Mouse (Mus musculus): ENCODE measurements at regions not wholly inside any gene's neighbourhood (a gene's known extent, or its start where the extent isn't known, plus 50 kb on each side); places are given as distances from the start of the nearest gene placed in this dataset.

GRCm38 (mm10) chr13:112130220-112130619 is 158.0 kb upstream of the Ankrd55 start:
- Histone ChIP-seq H3K9ac (ENCODE audit: insufficient read depth, low read depth, low read length, poor library complexity, severe bottlenecking) (no peak overlapping the region), H3K36me3 (ENCODE audit: control insufficient read depth, insufficient read depth, low read length, poor library complexity, severe bottlenecking) (no peaks in the 10 kb centered on the region), H3K4me3 (ENCODE audit: insufficient read depth in 1 of 2, low read depth in 1 of 2, low read length in 2 of 2, poor library complexity in 1 of 2, severe bottlenecking in 1 of 2) (no peak overlapping the region), H3K4me1 (ENCODE audit: control insufficient read depth in 2 of 2, insufficient read depth in 2 of 2, low read length in 2 of 2, poor library complexity in 1 of 2) (no peaks in the 10 kb centered on the region), H3K27ac (ENCODE audit: insufficient read depth, low read depth, low read length, poor library complexity, severe bottlenecking) (no peak overlapping the region), H3K9me3 (ENCODE audit: control insufficient read depth, insufficient read depth, low read depth, low read length) (no peaks in the 10 kb centered on the region)
- no peak for DNase-seq (ENCODE audit: low read depth, low spot score)
- TF ChIP-seq HCFC1 (IDR thresholded peaks at IDR 0.05; ENCODE audit: borderline replicate concordance, insufficient read depth, low read length) (no peak), MAFK (IDR thresholded peaks at IDR 0.05; ENCODE audit: insufficient read depth, low read depth, low read length) (no peak), ZC3H11A (IDR thresholded peaks at IDR 0.05; ENCODE audit: borderline replicate concordance, low read depth, low read length) (no peak), ZNF384 (IDR thresholded peaks at IDR 0.05; ENCODE audit: low read depth, low read length) (no peak), CHD2 (IDR thresholded peaks at IDR 0.05; ENCODE audit: low read depth, low read length) (no peak)
- in situ Hi-C loops (cut with MboI; ENCODE audit: low sequenced_read_pairs in 2 of 2, unreplicated experiment in 2 of 2), result no loop called here

- in situ Hi-C loops (cut with MboI; ENCODE audit: low sequenced_read_pairs in 2 of 2, unreplicated experiment in 2 of 2), result no loop called here
- Histone ChIP-seq H3K9me3 (ENCODE audit: control insufficient read depth, insufficient read depth, low read depth, low read length) (no peaks in the 10 kb centered on the region), H3K27ac (ENCODE audit: insufficient read depth, low read depth, low read length, poor library complexity, severe bottlenecking) (no peak overlapping the region), H3K9ac (ENCODE audit: insufficient read depth, low read depth, low read length, poor library complexity, severe bottlenecking) (no peak overlapping the region), H3K4me1 (ENCODE audit: control insufficient read depth in 2 of 2, insufficient read depth in 2 of 2, low read length in 2 of 2, poor library complexity in 1 of 2) (no peaks in the 10 kb centered on the region), H3K4me3 (ENCODE audit: insufficient read depth in 1 of 2, low read depth in 1 of 2, low read length in 2 of 2, poor library complexity in 1 of 2, severe bottlenecking in 1 of 2) (no peak overlapping the region), H3K36me3 (ENCODE audit: control insufficient read depth, insufficient read depth, low read length, poor library complexity, severe bottlenecking) (no peaks in the 10 kb centered on the region)
- DNase-seq (ENCODE audit: low read depth, low spot score), result no peak
- TF ChIP-seq CHD2 (IDR thresholded peaks at IDR 0.05; ENCODE audit: low read depth, low read length), result no peak
- no peak for TF ChIP-seq ZC3H11A (IDR thresholded peaks at IDR 0.05; ENCODE audit: borderline replicate concordance, low read depth, low read length)
- TF ChIP-seq MAFK (IDR thresholded peaks at IDR 0.05; ENCODE audit: insufficient read depth, low read depth, low read length), result no peak
- TF ChIP-seq ZNF384 (IDR thresholded peaks at IDR 0.05; ENCODE audit: low read depth, low read length), result no peak
- TF ChIP-seq HCFC1 (IDR thresholded peaks at IDR 0.05; ENCODE audit: borderline replicate concordance, insufficient read depth, low read length), result no peak
Observed at GRCm38 (mm10) chr13:112130774-112131173, 157.5 kb upstream of the Ankrd55 start.

- Histone ChIP-seq H3K27ac (ENCODE audit: insufficient read depth, low read depth, low read length, poor library complexity, severe bottlenecking) (no peak overlapping the region; the same call in 1 of the 2 replicates), H3K36me3 (ENCODE audit: control insufficient read depth, insufficient read depth, low read length, poor library complexity, severe bottlenecking) (no peaks in the 10 kb centered on the region), H3K4me1 (ENCODE audit: control insufficient read depth in 2 of 2, insufficient read depth in 2 of 2, low read length in 2 of 2, poor library complexity in 1 of 2) (no peaks in the 10 kb centered on the region), H3K9me3 (ENCODE audit: control insufficient read depth, insufficient read depth, low read depth, low read length) (no peaks in the 10 kb centered on the region), H3K9ac (ENCODE audit: insufficient read depth, low read depth, low read length, poor library complexity, severe bottlenecking) (no peak overlapping the region), H3K4me3 (ENCODE audit: insufficient read depth in 1 of 2, low read depth in 1 of 2, low read length in 2 of 2, poor library complexity in 1 of 2, severe bottlenecking in 1 of 2) (no peak overlapping the region)
- TF ChIP-seq CHD2 (IDR thresholded peaks at IDR 0.05; ENCODE audit: low read depth, low read length) (no peak), HCFC1 (IDR thresholded peaks at IDR 0.05; ENCODE audit: borderline replicate concordance, insufficient read depth, low read length) (no peak), MAFK (IDR thresholded peaks at IDR 0.05; ENCODE audit: insufficient read depth, low read depth, low read length) (no peak)
- in situ Hi-C loops (cut with MboI; ENCODE audit: low sequenced_read_pairs in 2 of 2, unreplicated experiment in 2 of 2), result no loop called here
- no peak for DNase-seq (ENCODE audit: low read depth, low spot score)
Observed at GRCm38 (mm10) chr13:112131191-112131590, 157.1 kb upstream of the Ankrd55 start.

- Histone ChIP-seq H3K9ac (ENCODE audit: insufficient read depth, low read depth, low read length, poor library complexity, severe bottlenecking) (no peak overlapping the region), H3K4me3 (ENCODE audit: insufficient read depth in 1 of 2, low read depth in 1 of 2, low read length in 2 of 2, poor library complexity in 1 of 2, severe bottlenecking in 1 of 2) (no peak overlapping the region), H3K36me3 (ENCODE audit: control insufficient read depth, insufficient read depth, low read length, poor library complexity, severe bottlenecking) (no peaks in the 10 kb centered on the region), H3K27ac (ENCODE audit: insufficient read depth, low read depth, low read length, poor library complexity, severe bottlenecking) (no peak overlapping the region), H3K9me3 (ENCODE audit: control insufficient read depth, insufficient read depth, low read depth, low read length) (no peaks in the 10 kb centered on the region), H3K4me1 (ENCODE audit: control insufficient read depth in 2 of 2, insufficient read depth in 2 of 2, low read length in 2 of 2, poor library complexity in 1 of 2) (no peaks in the 10 kb centered on the region)
- no peak for TF ChIP-seq ZNF384 (IDR thresholded peaks at IDR 0.05; ENCODE audit: low read depth, low read length)
- TF ChIP-seq ZC3H11A (IDR thresholded peaks at IDR 0.05; ENCODE audit: borderline replicate concordance, low read depth, low read length), result no peak
- no peak for TF ChIP-seq CHD2 (IDR thresholded peaks at IDR 0.05; ENCODE audit: low read depth, low read length)
- TF ChIP-seq HCFC1 (IDR thresholded peaks at IDR 0.05; ENCODE audit: borderline replicate concordance, insufficient read depth, low read length), result no peak
- no peak for TF ChIP-seq MAFK (IDR thresholded peaks at IDR 0.05; ENCODE audit: insufficient read depth, low read depth, low read length)
- no peak for DNase-seq (ENCODE audit: low read depth, low spot score)
- in situ Hi-C loops (cut with MboI; ENCODE audit: low sequenced_read_pairs in 2 of 2, unreplicated experiment in 2 of 2), result no loop called here
Observed at GRCm38 (mm10) chr13:112133736-112134135, 154.5 kb upstream of the Ankrd55 start.

- no peaks in the 10 kb centered on the region for H3K4me1 ChIP-seq (ENCODE audit: control insufficient read depth in 2 of 2, insufficient read depth in 2 of 2, low read length in 2 of 2, poor library complexity in 1 of 2)
- TF ChIP-seq CHD2 (IDR thresholded peaks at IDR 0.05; ENCODE audit: low read depth, low read length), result no peak
- no peak for TF ChIP-seq MAFK (IDR thresholded peaks at IDR 0.05; ENCODE audit: insufficient read depth, low read depth, low read length)
- no peak for TF ChIP-seq HCFC1 (IDR thresholded peaks at IDR 0.05; ENCODE audit: borderline replicate concordance, insufficient read depth, low read length)
- TF ChIP-seq ZNF384 (IDR thresholded peaks at IDR 0.05; ENCODE audit: low read depth, low read length), result no peak
- no peak for TF ChIP-seq ZC3H11A (IDR thresholded peaks at IDR 0.05; ENCODE audit: borderline replicate concordance, low read depth, low read length)
- in situ Hi-C loops (cut with MboI; ENCODE audit: low sequenced_read_pairs in 2 of 2, unreplicated experiment in 2 of 2), result no loop called here
Observed at GRCm38 (mm10) chr13:112134701-112135100, 153.6 kb upstream of the Ankrd55 start.

More at GRCm38 (mm10) chr13:112134701-112135100, 153.6 kb upstream of the Ankrd55 start:
- no peak overlapping the region for H3K9ac ChIP-seq (ENCODE audit: insufficient read depth, low read depth, low read length, poor library complexity, severe bottlenecking)
- H3K36me3 ChIP-seq (ENCODE audit: control insufficient read depth, insufficient read depth, low read length, poor library complexity, severe bottlenecking), result no peaks in the 10 kb centered on the region
- H3K4me3 ChIP-seq (ENCODE audit: insufficient read depth in 1 of 2, low read depth in 1 of 2, low read length in 2 of 2, poor library complexity in 1 of 2, severe bottlenecking in 1 of 2), result no peak overlapping the region
- no peak for DNase-seq (ENCODE audit: low read depth, low spot score)
- H3K27ac ChIP-seq (ENCODE audit: insufficient read depth, low read depth, low read length, poor library complexity, severe bottlenecking), result no peak overlapping the region
- H3K9me3 ChIP-seq (ENCODE audit: control insufficient read depth, insufficient read depth, low read depth, low read length), result no peaks in the 10 kb centered on the region; the same call in 1 of the 2 replicates

Data from ES-E14 (cell line).